Mouse (Mus musculus) kidney, postnatal 36 days (tissue): Measurements from ENCODE around the gene Ier3.

Experiments
- DNase-seq, 2 experiments: peaks; one replicate each; pipeline ENCODE4 v3.0.0; 2021 to 2022; ENCODE audit warnings: mixed read lengths in 2 of 2

Ier3 gene

GRCm38 (mm10) chr17:35821439-35822430 is at the start of gene Ier3:
Gene Ier3 (plus strand): TSS chr17:35821684.
- DNase-seq, result peak; percentile 93 to 96

- DNase-seq, result peak; percentile 75 to 76
Measured at GRCm38 (mm10) chr17:35776811-35777609, 44.5 kb upstream of the Ier3 start.

- DNase-seq, result no peak
Measured at GRCm38 (mm10) chr17:35778965-35779364, 42.5 kb upstream of the Ier3 start.

- no peak for DNase-seq
Measured at GRCm38 (mm10) chr17:35779466-35780205, 41.8 kb upstream of the Ier3 start.

GRCm38 (mm10) chr17:35780362-35780761 is 41.1 kb upstream of the Ier3 start:
- DNase-seq, result no peak

GRCm38 (mm10) chr17:35782398-35782797 is 39.1 kb upstream of the Ier3 start:
- peak in 1 of 2 experiments; percentile 49 for DNase-seq

GRCm38 (mm10) chr17:35782924-35783323 is 38.6 kb upstream of the Ier3 start:
- peak; percentile 18 to 36 for DNase-seq

- no peak for DNase-seq
Measured at GRCm38 (mm10) chr17:35783944-35784343, 37.5 kb upstream of the Ier3 start.

- no peak for DNase-seq
Measured at GRCm38 (mm10) chr17:35785140-35785539, 36.3 kb upstream of the Ier3 start.

GRCm38 (mm10) chr17:35787493-35787892 is 34.0 kb upstream of the Ier3 start:
- no peak for DNase-seq

GRCm38 (mm10) chr17:35788025-35788424 is 33.5 kb upstream of the Ier3 start:
- no peak for DNase-seq

- DNase-seq, result no peak
Measured at GRCm38 (mm10) chr17:35790933-35791332, 30.6 kb upstream of the Ier3 start.

- no peak for DNase-seq
Measured at GRCm38 (mm10) chr17:35792837-35793236, 28.6 kb upstream of the Ier3 start.

- no peak for DNase-seq
Measured at GRCm38 (mm10) chr17:35795099-35795498, 26.4 kb upstream of the Ier3 start.

- DNase-seq, result no peak
Measured at GRCm38 (mm10) chr17:35795656-35796055, 25.8 kb upstream of the Ier3 start.

GRCm38 (mm10) chr17:35796835-35797234 is 24.6 kb upstream of the Ier3 start:
- no peak for DNase-seq

- no peak for DNase-seq
Measured at GRCm38 (mm10) chr17:35800905-35801304, 20.6 kb upstream of the Ier3 start.

- DNase-seq, result peak in 1 of 2 experiments; percentile 49
Measured at GRCm38 (mm10) chr17:35803020-35803419, 18.5 kb upstream of the Ier3 start.

- peak in 1 of 2 experiments; percentile 44 for DNase-seq
Measured at GRCm38 (mm10) chr17:35803858-35804399, 17.6 kb upstream of the Ier3 start.

GRCm38 (mm10) chr17:35808073-35808472 is 13.4 kb upstream of the Ier3 start:
- peak; percentile 68 to 81 for DNase-seq

- DNase-seq, result no peak
Measured at GRCm38 (mm10) chr17:35809395-35809794, 12.1 kb upstream of the Ier3 start.

GRCm38 (mm10) chr17:35810900-35811648 is 10.4 kb upstream of the Ier3 start:
- no peak for DNase-seq
